Mouse (Mus musculus): ENCODE data around the gene Krtap5-4.
"Not testable (repeated sequence)": the region's sequence is repeated elsewhere in the genome, so short reads cannot be mapped to it uniquely, and the experiment has no call there.

Gene Krtap5-4

DNA sequence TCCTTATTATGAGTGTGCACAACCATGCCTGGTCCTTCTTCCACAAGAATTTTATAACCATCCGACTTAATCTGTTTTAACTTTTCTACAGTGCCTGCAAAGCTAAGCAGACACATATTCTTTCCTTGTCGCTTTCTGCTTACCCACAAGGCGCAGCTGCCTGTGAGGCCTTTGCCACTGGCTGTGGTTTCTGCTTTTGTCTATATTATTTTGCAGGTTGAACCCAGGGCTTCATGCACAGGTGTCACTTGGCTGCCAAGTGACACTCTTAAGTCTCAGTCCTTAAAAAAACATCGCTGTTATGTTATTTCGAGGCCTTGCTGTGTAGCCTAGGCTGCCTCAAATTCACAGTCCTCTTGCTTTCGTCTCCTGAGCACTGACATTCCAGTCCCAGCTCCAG is 19.3 kb downstream of the Krtap5-4 start:
- peak; percentile 62 to 80 for DNase-seq

DNA sequence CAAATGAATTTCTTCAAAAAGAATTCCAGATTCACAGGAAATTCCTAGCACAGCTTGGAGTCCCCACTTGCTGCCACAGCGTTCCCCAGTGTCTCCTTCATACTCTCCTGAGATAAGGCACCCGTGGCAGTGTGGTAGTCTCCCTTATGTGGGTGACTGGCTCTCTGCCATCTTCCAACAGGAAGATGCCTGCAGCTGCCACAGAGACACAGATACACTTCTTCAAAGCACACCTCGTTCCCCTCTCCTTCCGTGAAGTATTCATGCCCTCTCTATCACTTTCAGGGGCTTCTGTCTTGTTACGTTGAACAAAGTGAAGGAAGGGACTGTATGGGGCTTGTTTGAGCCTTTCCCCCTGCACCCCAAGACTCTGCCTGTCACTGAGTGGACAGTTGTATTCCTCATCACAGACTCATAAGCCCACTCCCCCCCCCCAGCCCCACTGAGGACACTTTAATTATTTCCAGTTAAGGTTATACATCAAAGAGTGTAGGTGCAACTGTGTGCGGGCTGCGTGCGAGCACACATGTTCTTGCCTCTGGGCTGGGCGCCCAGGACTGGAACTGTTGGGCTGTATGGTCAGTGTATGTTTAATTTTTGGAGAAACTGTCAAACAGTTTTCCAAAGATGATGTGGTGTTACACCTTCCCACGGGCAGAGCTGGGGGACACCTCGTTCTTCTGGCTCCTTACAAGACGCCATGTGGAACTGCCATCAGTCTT is 20.2 kb downstream of the Krtap5-4 start:
- peak; percentile 58 to 70 for DNase-seq

DNA sequence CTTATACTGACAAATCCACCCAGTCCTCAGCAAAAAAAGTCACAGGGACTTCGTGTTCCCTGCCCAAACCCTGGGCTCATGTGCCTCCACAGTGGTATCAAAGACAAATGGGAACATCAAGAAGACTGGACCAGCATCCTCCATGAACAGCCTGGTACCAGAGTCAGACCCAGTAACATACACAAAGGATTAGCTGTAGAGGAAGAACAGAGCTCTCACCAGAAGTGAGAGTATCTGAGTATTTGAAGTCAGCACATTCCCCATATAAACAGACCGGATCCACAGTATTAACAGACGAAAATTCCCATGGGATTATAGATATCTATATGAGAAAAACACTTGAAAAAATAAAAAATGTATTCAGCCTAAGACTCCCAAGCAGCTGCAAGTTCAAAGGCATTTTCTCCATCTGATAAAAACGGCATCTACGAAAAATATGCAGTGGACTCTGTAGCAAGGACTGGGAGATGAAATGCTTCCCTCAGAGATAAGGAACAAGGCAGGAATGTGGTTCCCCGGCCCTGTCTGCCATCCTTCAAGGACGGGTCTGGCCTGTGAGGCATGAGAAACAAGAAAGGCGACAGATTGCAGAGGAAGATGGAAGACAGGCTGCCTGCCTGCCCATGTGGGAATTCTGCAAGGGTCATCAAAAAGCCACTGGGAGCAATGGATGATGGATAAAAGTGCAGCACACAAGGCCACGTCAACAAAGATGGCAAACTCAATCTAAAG is 23.5 kb downstream of the Krtap5-4 start:
- no peak for DNase-seq

DNA sequence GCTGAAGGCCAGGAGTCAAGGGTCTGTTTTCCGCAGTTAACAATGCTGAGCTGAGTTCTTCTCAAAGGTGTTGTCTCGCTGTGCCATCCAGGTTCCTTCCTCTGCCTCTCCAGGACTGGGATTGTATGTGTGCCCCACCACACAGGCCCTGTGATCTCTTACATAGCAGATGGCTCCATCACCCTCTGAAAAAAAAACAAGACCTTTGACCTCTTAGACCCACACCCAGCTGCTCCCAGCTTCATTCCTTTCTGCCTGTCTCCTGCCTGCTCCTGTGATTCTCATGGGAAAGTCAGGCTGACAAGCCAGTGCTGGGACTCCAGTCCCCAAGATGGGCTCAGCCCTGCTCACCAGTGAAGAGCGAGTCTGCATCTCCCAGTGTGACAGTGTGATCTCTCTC is 25.2 kb downstream of the Krtap5-4 start:
- DNase-seq = no peak

DNA sequence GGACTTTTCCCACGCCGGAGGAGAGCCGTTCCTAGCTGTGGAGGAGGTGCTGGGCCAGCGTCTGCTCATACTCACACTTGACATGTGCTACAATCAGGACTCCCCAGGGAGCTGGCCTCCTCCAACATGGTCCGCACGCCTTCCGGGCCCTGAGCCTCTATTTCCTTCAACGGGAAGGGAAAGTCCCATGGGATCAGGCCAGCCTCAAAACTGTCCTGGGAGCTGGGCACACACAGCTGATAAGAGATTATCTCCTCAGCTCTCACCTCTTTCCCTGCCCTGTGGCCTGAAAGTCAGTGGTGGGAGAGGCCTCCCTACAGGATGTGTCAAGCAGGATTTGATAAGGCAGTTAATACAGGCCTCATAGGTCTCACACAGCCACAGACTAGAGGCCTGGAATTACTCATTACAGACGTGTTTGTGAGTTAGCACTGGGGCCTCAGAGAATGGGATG is 26.9 kb downstream of the Krtap5-4 start:
- DNase-seq = no peak

DNA sequence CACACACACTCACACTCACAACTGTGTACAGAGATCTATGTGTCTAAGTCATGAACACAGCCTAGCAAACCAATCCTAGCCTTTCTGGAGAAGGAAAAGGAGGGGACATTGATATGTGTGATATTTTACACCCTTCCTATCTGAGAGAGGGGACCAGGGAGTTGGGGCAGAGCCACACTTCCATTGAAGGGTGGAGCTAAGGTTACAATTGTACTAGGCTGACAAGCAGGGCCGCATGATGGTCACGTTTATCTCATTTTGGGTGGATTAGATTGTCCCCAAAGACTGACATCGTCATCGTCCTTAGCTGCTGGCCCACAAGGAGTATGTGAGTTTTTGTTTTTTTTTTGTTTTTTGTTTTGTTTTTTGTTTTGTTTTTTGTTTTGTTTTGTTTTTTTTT is 27.9 kb downstream of the Krtap5-4 start:
- DNase-seq = no peak

DNA sequence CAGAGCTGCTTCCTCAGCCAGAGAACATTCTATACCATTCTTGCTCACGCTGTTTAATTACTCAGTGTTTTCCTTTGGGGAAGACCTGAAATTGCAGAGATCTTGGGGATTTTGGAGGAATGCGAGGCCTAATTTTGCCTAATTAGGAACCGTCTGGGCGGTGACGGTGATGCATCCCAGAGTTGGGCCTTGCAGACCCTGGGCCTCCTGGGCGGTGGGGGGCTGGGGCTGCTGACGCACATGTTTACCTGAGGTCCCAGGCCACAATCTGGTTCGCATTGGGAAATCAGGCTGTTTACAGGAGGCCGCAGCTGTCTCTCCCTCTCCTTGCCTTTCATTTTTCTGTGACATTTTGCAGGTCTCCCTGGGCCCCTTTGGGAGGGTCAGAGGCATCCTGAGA is 29.4 kb downstream of the Krtap5-4 start:
- DNase-seq = not testable (repeated sequence)

DNA sequence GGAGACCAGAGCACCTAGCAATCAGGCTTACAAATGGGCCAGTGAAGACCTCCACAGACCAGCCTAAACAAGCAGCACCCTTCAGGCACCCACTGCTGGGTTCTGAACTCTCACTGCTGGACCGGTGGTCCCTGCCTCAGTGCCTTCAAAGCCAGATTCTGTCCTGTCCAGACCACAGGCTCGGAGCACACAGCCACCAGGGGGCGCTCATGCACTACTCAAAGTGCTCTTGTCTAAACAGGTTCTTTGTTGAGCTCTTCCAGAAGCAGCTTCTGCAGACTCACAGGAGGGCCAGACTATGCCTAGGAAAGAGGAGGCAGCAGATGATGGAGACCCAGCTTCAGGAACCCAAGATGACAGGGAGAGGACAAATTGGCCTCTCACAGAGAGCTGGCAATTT is 30.9 kb downstream of the Krtap5-4 start:
- peak; percentile 86 to 90 for DNase-seq

DNA sequence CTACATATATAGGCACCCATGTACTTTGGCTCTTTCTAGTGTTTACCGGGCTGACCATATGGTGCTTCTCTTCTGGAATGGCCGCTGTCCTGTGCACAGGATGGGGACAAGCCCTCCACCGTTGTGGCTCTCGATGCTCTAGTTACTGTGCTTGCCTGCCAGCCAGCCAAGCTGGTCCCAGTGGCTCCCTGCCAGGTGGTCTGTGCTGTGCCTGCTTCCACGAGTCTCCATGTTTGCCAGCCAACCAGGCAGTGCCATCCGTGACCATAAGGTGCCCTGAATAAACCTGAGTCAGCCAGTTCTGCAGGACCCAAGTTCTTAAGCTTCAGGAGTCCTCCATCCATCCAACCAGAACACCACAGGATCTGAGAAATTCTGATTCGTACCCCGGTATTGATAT is 31.8 kb downstream of the Krtap5-4 start:
- no peak for DNase-seq

DNA sequence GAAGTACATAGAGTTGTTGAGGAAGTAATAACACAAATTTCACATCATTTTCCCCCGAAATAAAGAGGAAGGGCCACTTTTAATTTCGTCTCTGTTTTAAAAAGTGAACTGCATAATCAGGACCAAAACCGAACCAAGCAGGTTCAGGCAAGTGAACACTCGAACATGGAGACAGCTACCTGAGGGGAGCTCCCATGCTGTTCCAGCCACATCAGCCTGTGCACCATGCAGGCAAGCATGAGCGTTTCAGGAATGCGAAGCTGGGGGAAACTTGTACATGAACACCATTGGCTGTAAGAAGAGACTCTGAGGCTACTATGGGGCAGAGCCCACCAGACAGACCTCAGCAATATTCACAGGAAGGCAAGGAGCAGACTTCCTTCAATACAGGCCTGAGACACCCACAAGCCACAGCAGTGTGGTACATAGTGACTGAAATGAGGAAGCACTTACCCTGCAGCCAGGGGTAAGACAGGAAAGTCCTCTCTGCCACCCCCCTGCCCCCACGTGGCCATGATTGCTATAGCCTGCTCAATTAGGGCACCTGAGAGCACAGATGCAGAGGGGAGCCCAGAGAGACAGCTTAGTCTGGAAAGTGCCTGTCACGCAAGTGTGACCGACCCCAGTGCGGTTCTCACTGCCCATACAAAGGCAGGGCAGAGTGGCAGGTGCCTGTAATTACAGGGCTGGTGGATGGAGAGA is 37.1 kb downstream of the Krtap5-4 start:
- peak; percentile 61 to 71 for DNase-seq

DNA sequence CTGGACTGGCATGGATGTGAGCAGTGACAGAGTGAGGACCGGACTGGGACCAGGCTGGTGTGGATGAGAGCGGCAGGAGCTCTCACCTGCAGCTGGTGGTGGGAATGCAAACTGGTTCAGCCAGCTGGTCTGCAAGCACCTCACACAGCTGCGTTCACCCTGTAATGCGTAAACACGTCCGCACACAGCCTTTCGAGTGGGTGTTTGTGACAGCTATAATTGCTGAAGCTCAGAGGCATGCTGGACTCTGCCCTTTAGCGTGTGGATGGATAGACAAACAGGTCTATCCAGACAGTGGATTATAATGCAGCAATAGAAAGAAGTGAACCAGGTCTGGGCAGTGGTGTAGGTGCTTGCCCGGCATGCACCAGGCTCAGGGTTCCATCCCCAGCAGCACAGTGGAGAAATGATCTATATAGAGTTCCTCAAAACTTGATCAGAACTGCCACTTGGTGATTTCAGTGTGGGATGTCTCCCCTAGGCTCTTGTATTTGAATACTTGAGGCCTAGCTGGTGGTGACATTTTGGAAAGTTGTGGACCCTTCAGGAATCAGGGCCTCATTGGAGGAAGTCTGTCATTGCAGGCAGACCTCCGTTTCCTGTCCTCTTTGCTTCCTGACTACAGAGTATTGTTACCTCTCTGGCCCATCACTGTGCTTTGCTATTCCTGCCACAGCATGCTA is 38.4 kb downstream of the Krtap5-4 start:
- DNase-seq = peak; percentile 56 to 76

DNA sequence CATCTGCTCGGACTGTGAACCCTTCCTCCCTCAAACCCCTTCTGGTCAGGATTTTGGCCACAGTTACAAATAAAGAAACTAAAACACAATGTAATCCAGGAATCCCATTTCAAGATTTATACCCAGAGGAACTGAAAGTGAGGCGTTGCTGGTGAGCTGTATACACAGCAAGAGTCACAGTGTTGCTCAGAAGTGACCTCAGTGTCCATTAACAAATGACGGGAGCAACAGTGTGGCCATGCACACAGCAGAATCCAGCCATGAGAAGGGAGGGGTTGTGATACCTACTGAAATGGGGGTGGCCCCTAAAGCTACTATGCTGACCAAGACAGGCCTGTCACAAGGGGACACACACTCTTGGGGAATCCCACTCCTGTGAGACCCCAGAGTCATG is 38.9 kb downstream of the Krtap5-4 start:
- DNase-seq = no peak

DNA sequence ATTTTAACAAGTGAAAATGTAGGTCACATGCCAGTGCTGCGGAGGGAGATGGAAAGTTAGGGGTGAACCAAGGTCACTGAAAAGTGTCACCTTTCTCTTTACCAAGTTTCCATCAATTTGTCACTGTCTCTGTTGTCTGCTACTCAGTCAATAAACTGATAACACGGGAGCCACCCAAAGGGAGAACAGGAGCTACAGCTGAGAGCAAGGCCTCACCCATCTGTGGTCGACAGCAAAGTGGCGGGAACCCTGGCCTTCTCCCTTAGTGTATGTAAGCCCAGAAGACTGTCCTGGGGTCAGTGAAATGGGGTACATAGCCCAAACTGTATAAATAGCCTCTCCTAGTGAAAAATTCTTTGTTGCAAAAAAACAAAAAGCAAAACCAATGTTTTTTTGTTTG is 44.2 kb downstream of the Krtap5-4 start:
- DNase-seq = no peak

DNA sequence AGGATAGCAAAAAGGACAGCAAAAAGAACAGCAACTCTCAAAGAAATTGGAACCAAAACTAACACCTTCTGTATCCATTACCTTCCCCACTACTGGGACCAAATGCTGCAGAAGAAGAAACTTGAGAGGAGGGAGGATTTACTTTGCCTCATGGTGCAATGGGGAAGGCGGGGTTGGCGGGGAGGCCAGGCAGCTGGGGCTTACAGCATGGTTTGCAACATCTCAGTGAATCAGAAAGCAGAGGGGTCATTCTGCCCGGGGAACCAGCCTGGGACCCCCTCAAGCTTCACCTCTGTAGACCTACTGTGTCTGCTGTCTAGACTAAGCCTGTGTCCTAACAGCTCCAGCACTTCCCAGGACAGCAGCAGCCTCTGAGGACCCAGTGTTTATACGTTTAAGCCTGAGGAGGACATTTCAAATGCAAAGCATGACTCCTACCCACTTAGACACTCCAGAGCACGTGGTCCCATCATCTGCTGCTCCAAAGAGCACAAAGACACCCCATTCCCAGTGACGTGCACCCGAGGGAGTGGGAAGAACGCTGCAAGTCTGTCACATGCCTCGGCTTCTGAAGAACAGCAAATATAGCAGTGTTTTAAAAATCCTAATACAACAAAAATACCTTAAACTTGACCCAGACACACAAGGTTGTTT is 46.1 kb downstream of the Krtap5-4 start:
- DNase-seq = no peak

DNA sequence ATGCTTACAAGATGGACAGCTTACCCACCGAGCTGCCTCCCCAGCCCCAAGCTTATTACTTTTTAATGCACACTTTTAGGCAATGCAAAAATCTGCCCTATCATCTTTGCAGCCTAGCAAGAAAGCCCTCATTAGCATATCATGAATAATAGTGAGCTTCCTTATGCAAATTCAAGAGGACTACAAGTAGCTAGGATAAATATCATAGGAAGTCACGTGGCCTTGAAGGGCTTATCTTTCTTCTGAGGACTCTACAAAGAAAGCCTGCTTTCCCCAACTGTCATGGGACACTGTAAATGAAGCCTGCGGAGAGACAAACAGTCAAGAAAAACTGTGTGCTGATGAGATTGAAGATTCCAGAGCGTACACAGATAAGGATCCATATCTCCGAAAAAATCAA is 48.2 kb downstream of the Krtap5-4 start:
- DNase-seq = no peak

DNA sequence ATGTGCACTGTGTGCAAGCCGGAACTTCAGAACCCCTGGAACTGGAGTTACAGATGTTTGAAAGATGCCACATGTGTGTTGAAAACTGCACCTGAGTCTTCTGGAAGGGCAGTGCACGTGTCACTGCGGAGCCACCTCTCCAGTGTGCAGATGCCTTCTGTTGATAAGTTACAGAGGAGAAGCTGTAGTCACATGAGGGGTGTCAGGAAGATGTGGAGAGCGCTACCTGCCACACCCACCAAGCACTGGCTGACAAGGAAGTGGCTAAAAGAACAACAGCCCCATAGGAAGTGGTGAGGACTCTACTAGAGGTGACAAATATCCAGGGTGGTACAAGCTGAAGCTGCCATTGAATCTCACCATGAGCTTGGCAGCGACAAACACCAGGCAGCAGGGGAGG is 50.5 kb downstream of the Krtap5-4 start:
- DNase-seq = peak; percentile 74 to 91
